Mouse (Mus musculus): ENCODE data around the gene Cfap299. TPM values are rescaled to one million over a fixed set of nuclear protein-coding genes. Genes with fewer than 3 reads are reported as not detected.
A peak's percentile ranks its signal among the peaks of the same experiment; 100 is the strongest.

Gene Cfap299
- not detected in 2 replicates for polyA plus RNA-seq (2012; ENCODE audit: insufficient read depth, insufficient read length, missing spikeins)

- Histone ChIP-seq H3K4me1 (ENCODE audit: control insufficient read depth, insufficient read depth, low read length) (no peaks in the 10 kb centered on the region), H3K4me3 (ENCODE audit: insufficient read depth, low read length) (peak within 1 kb of the TSS; percentile 67), H3K27ac (ENCODE audit: insufficient read depth, low read depth, low read length) (no peak within 1 kb of the TSS)
- TF ChIP-seq CTCF (IDR thresholded peaks at IDR 0.05; ENCODE audit: low read depth, low read length) (peak; percentile 96), POLR2A (IDR thresholded peaks at IDR 0.05; ENCODE audit: borderline replicate concordance, low read depth, low read length) (no peak)
These were observed at the start of gene Cfap299 for GRCm38 (mm10) chr5:98328848-98329624. Cfap299 (plus strand) TSS chr5:98329304.

- no peak for TF ChIP-seq CTCF (IDR thresholded peaks at IDR 0.05; ENCODE audit: low read depth, low read length)
- no peak for TF ChIP-seq POLR2A (IDR thresholded peaks at IDR 0.05; ENCODE audit: borderline replicate concordance, low read depth, low read length)
- no peak overlapping the region for H3K4me3 ChIP-seq (ENCODE audit: insufficient read depth, low read length)
- H3K27ac ChIP-seq (ENCODE audit: insufficient read depth, low read depth, low read length), result no peak overlapping the region
- H3K4me1 ChIP-seq (ENCODE audit: control insufficient read depth, insufficient read depth, low read length), result no peaks in the 10 kb centered on the region
These were observed 47.1 kb upstream of the Cfap299 start for GRCm38 (mm10) chr5:98281993-98282392.

- TF ChIP-seq CTCF (IDR thresholded peaks at IDR 0.05; ENCODE audit: low read depth, low read length) (no peak), POLR2A (IDR thresholded peaks at IDR 0.05; ENCODE audit: borderline replicate concordance, low read depth, low read length) (no peak)
- Histone ChIP-seq H3K4me1 (ENCODE audit: control insufficient read depth, insufficient read depth, low read length) (no peaks in the 10 kb centered on the region), H3K4me3 (ENCODE audit: insufficient read depth, low read length) (no peak overlapping the region), H3K27ac (ENCODE audit: insufficient read depth, low read depth, low read length) (no peak overlapping the region)
These were observed 45.2 kb upstream of the Cfap299 start for GRCm38 (mm10) chr5:98283696-98284478.

GRCm38 (mm10) chr5:98290642-98291041, 38.5 kb upstream of the Cfap299 start:
- H3K27ac ChIP-seq (ENCODE audit: insufficient read depth, low read depth, low read length), result no peak overlapping the region
- no peak for TF ChIP-seq CTCF (IDR thresholded peaks at IDR 0.05; ENCODE audit: low read depth, low read length)
- TF ChIP-seq POLR2A (IDR thresholded peaks at IDR 0.05; ENCODE audit: borderline replicate concordance, low read depth, low read length), result no peak
- H3K4me1 ChIP-seq (ENCODE audit: control insufficient read depth, insufficient read depth, low read length), result no peaks in the 10 kb centered on the region
- H3K4me3 ChIP-seq (ENCODE audit: insufficient read depth, low read length), result no peak overlapping the region

- no peak overlapping the region for H3K4me3 ChIP-seq (ENCODE audit: insufficient read depth, low read length)
- H3K4me1 ChIP-seq (ENCODE audit: control insufficient read depth, insufficient read depth, low read length), result no peaks in the 10 kb centered on the region
- TF ChIP-seq POLR2A (IDR thresholded peaks at IDR 0.05; ENCODE audit: borderline replicate concordance, low read depth, low read length) (no peak), CTCF (IDR thresholded peaks at IDR 0.05; ENCODE audit: low read depth, low read length) (no peak)
These were observed 36.6 kb upstream of the Cfap299 start for GRCm38 (mm10) chr5:98292388-98293048.

GRCm38 (mm10) chr5:98293049-98293715, 35.9 kb upstream of the Cfap299 start:
- no peak overlapping the region for H3K27ac ChIP-seq (ENCODE audit: insufficient read depth, low read depth, low read length)
- H3K4me3 ChIP-seq (ENCODE audit: insufficient read depth, low read length), result no peak overlapping the region
- TF ChIP-seq CTCF (IDR thresholded peaks at IDR 0.05; ENCODE audit: low read depth, low read length) (no peak), POLR2A (IDR thresholded peaks at IDR 0.05; ENCODE audit: borderline replicate concordance, low read depth, low read length) (no peak)
- no peaks in the 10 kb centered on the region for H3K4me1 ChIP-seq (ENCODE audit: control insufficient read depth, insufficient read depth, low read length)

More at GRCm38 (mm10) chr5:98292388-98293048, 36.6 kb upstream of the Cfap299 start:
- no peak overlapping the region for H3K27ac ChIP-seq (ENCODE audit: insufficient read depth, low read depth, low read length)

- no peak for TF ChIP-seq POLR2A (IDR thresholded peaks at IDR 0.05; ENCODE audit: borderline replicate concordance, low read depth, low read length)
- no peak for TF ChIP-seq CTCF (IDR thresholded peaks at IDR 0.05; ENCODE audit: low read depth, low read length)
- H3K27ac ChIP-seq (ENCODE audit: insufficient read depth, low read depth, low read length), result no peak overlapping the region
- H3K4me1 ChIP-seq (ENCODE audit: control insufficient read depth, insufficient read depth, low read length), result no peaks in the 10 kb centered on the region
- H3K4me3 ChIP-seq (ENCODE audit: insufficient read depth, low read length), result no peak overlapping the region
These were observed 29.0 kb upstream of the Cfap299 start for GRCm38 (mm10) chr5:98300079-98300478.

- H3K4me3 ChIP-seq (ENCODE audit: insufficient read depth, low read length), result no peak overlapping the region
- H3K27ac ChIP-seq (ENCODE audit: insufficient read depth, low read depth, low read length), result no peak overlapping the region
- no peak for TF ChIP-seq POLR2A (IDR thresholded peaks at IDR 0.05; ENCODE audit: borderline replicate concordance, low read depth, low read length)
- TF ChIP-seq CTCF (IDR thresholded peaks at IDR 0.05; ENCODE audit: low read depth, low read length), result no peak
- H3K4me1 ChIP-seq (ENCODE audit: control insufficient read depth, insufficient read depth, low read length), result no peaks in the 10 kb centered on the region
These were observed 23.4 kb upstream of the Cfap299 start for GRCm38 (mm10) chr5:98305673-98306072.

GRCm38 (mm10) chr5:98306528-98306927, 22.6 kb upstream of the Cfap299 start:
- TF ChIP-seq CTCF (IDR thresholded peaks at IDR 0.05; ENCODE audit: low read depth, low read length) (no peak), POLR2A (IDR thresholded peaks at IDR 0.05; ENCODE audit: borderline replicate concordance, low read depth, low read length) (no peak)
- no peak overlapping the region for H3K27ac ChIP-seq (ENCODE audit: insufficient read depth, low read depth, low read length)
- H3K4me1 ChIP-seq (ENCODE audit: control insufficient read depth, insufficient read depth, low read length), result no peaks in the 10 kb centered on the region
- H3K4me3 ChIP-seq (ENCODE audit: insufficient read depth, low read length), result no peak overlapping the region
